Mouse (Mus musculus): ENCODE data around the gene Bmp3.

GRCm38 (mm10) chr5:98882096-98882495 lies 27.9 kb downstream of the Bmp3 start:
- no peak for TF ChIP-seq CTCF (IDR thresholded peaks at IDR 0.05; ENCODE audit: extremely low read depth, insufficient read depth, insufficient read length, insufficient replicate concordance)
- no peak for TF ChIP-seq POLR2A (IDR thresholded peaks at IDR 0.05; ENCODE audit: low read depth, low read length)

Measured in spleen, adult 2 months (tissue).